Mouse (Mus musculus) cortical plate, adult 2 months (tissue): ENCODE data around the gene Gm6367. TPM values are rescaled to one million over a fixed set of nuclear protein-coding genes. Genes with fewer than 3 reads are reported as not detected.
"Not testable (repeated sequence)": the region's sequence is repeated elsewhere in the genome, so short reads cannot be mapped to it uniquely, and the experiment has no call there.

Experiments used
- H3K27ac ChIP-seq: fragments of 200-500 bp; 2 replicates; pipeline ENCODE4 v1.5.1; 2012; ENCODE audit warnings: low read length, control low read depth, inconsistent platforms; ENCODE audit not compliant: insufficient read depth
- H3K4me1 ChIP-seq: fragments of 200-500 bp; 2 replicates; pipeline ENCODE4 v1.6.1; 2011; ENCODE audit warnings: low read length; ENCODE audit not compliant: control insufficient read depth, insufficient read depth
- H3K4me3 ChIP-seq: fragments of 200-500 bp; 2 replicates; pipeline ENCODE4 v1.5.1; 2011; ENCODE audit warnings: mild to moderate bottlenecking, low read length, control low read depth; ENCODE audit not compliant: insufficient read depth
- polyA plus RNA-seq: library from polyadenylated mRNA; depleted of rRNA; stranded (reverse); fragments of >200 nt; gene quantifications from 2 replicates; pipeline ENCODE4 v1.2.3, GENCODE M21; 2012; rRNA removed

The Gm6367 gene
- not detected in 2 replicates for polyA plus RNA-seq

GRCm38 (mm10) chr5:94988326-94988725 lies at the start of gene Gm6367:
Gene Gm6367 (plus strand): TSS chr5:94988626.
- H3K4me1 ChIP-seq, H3K4me3 ChIP-seq, H3K27ac ChIP-seq: not testable (repeated sequence)

Other genes starting within 250 kb of the Gm6367 start
- not detected in 2 replicates for gene Gm3183, start 123.2 kb upstream of the Gm6367 start, polyA plus RNA-seq
- not detected in 2 replicates for gene Gm7942, start 118.3 kb downstream of the Gm6367 start, polyA plus RNA-seq
- not detected in 2 replicates for gene Gm16513, start 194.0 kb downstream of the Gm6367 start, polyA plus RNA-seq